Mouse (Mus musculus) Patski (cell line): ENCODE measurements around the gene Mctp2. TPM values are rescaled to one million over a fixed set of nuclear protein-coding genes. Genes with fewer than 3 reads are reported as not detected.
A peak's percentile ranks its signal among the peaks of the same experiment; 100 is the strongest.

Experiments used
- ATAC-seq: fragments of 100-300 bp; one replicate; pipeline ENCODE4 v1.8.0; 2021
- CTCF ChIA-PET: fragments of 350-600 bp; sonication (Branson Sonifier 250); formaldehyde crosslinking; loops from one replicate; lab custom pipeline; 2022; ENCODE audit warnings: inconsistent platforms; lab: Charles Lee
- POLR2A ChIA-PET: fragments of 350-600 bp; sonication (Branson Sonifier 250); formaldehyde crosslinking; loops from one replicate; lab custom pipeline; 2022; ENCODE audit warnings: antibody characterized with exemption, inconsistent platforms; lab: Charles Lee
- DNase-seq: peaks from one replicate; pipeline ENCODE4 v3.0.0-alpha.2; 2011; ENCODE audit warnings: low read depth, low spot score
- H3K27me3 ChIP-seq: fragments of 371-371 bp; one replicate; pipeline ENCODE4 v1.5.1; 2021
- CTCF ChIP-seq: fragments of 100-300 bp; IDR thresholded peaks from one replicate; pipeline ENCODE4 v1.5.1; 2021
- in situ Hi-C: fragments of 300-500 bp; cut with MboI; formaldehyde crosslinking; loops from 3 replicates; pipeline ENCODE4 v1.11.1; 2018; ENCODE audit warnings: low pct_unique_long_range_greater_than_20kb, mixed read lengths
- polyA plus RNA-seq: library from polyadenylated mRNA; unstranded; gene quantifications from one replicate; pipeline ENCODE4 v1.2.3, GENCODE M21; 2021

Mctp2 gene
- polyA plus RNA-seq, 1 experiment from 2014 or later = 1.4 TPM

DNA sequence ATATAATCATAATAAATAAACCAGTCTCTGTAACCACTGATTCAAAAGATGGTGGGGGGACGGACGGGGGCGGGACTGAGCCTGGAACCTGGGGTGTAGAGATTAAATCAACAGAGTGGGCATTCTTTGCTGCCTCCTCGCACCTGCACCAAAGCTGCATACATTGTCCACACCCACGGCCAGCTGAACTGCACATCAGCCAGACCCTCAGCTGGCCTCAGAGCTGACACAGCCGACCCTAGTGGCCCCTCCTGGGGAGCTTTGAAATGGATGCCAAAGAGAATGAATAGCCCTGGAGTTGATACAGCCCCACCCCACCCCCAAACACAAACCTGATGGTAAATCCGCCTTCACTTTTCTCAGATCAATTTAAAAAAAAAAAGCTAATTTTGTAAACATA is 76.5 kb downstream of the Mctp2 start:
- peaks cover 9% of the 10 kb centered on the region for H3K27me3 ChIP-seq
- ChIA-PET CTCF (interaction anchor here (3.0 kb wide), 1 partner anchor 10 kb away, joined by 15 read pairs; no protein-coding TSS in a partner anchor), POLR2A (no interaction called here)
- TF ChIP-seq CTCF = no peak
- DNase-seq (no peak), ATAC-seq (no peak)
- in situ Hi-C loops = no loop called here

GRCm38 (mm10) chr7:72223558-72223957 is 82.8 kb downstream of the Mctp2 start:
- H3K27me3 ChIP-seq = peaks cover 9% of the 10 kb centered on the region
- no peak for TF ChIP-seq CTCF
- ChIA-PET POLR2A (interaction anchor here (0.6 kb wide), 1 partner anchor 23 kb away, joined by 3 read pairs; no protein-coding TSS in a partner anchor), CTCF (no interaction called here)
- DNase-seq = no peak
- ATAC-seq = no peak
- in situ Hi-C loops = no loop called here

DNA sequence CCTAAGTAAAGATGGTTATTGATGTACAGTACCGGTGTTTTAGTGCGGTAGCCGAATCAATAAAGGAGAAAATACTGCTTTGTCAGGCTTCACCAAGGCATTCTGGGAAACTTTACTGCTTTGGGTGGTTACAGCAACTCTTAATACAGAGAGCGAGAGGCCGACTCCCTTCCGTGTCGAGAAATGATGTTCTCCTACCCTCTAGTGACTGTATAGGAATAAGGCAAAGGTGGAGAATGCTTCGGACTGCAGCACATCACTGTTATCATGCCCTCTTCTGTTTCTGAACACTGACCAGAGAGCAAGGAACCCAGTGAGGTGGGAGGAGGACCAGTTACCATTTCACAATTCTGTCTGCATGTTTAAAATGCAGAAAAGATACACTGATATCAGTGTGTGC is 83.9 kb downstream of the Mctp2 start:
- H3K27me3 ChIP-seq = peaks cover 9% of the 10 kb centered on the region
- ATAC-seq (no peak), DNase-seq (no peak)
- ChIA-PET CTCF (no interaction called here), POLR2A (no interaction called here)
- in situ Hi-C loops = no loop called here
- no peak for TF ChIP-seq CTCF

DNA sequence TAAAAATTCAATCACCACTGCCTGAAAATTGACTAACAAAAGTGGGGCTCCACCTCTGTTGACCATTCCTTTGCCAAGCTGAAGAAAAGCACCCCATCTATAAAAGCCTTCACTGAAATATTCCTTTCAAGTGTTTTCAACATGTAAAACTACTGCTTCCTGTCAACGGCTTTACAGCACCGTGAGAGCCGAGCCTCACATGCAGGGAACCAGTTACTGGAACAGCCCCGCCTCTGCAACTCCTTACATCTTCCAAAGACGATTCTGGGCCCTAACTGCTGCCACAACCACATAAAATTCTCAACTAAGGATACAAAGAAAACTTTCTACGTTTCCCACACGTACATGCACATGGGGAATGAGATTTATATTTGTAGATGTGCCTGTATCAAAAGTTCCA is 88.4 kb downstream of the Mctp2 start:
- no peak for TF ChIP-seq CTCF
- CTCF ChIA-PET = no interaction called here
- POLR2A ChIA-PET = no interaction called here
- peaks cover 4% of the 10 kb centered on the region for H3K27me3 ChIP-seq
- no peak for ATAC-seq
- in situ Hi-C loops = no loop called here
- DNase-seq = no peak

GRCm38 (mm10) chr7:72215563-72216215 is 90.7 kb downstream of the Mctp2 start:
- no peak for DNase-seq
- in situ Hi-C loops = no loop called here
- TF ChIP-seq CTCF = no peak
- peaks cover 4% of the 10 kb centered on the region for H3K27me3 ChIP-seq
- ATAC-seq = no peak
- ChIA-PET POLR2A (no interaction called here), CTCF (no interaction called here)

GRCm38 (mm10) chr7:72210201-72210600 is 96.2 kb downstream of the Mctp2 start:
- DNase-seq = no peak
- TF ChIP-seq CTCF = no peak
- ChIA-PET POLR2A (no interaction called here), CTCF (interaction anchor here (0.9 kb wide), 1 partner anchor 86 kb away, joined by 3 read pairs; no protein-coding TSS in a partner anchor)
- in situ Hi-C loops = no loop called here
- no peak for ATAC-seq
- H3K27me3 ChIP-seq = peaks cover under 1% of the 10 kb centered on the region

DNA sequence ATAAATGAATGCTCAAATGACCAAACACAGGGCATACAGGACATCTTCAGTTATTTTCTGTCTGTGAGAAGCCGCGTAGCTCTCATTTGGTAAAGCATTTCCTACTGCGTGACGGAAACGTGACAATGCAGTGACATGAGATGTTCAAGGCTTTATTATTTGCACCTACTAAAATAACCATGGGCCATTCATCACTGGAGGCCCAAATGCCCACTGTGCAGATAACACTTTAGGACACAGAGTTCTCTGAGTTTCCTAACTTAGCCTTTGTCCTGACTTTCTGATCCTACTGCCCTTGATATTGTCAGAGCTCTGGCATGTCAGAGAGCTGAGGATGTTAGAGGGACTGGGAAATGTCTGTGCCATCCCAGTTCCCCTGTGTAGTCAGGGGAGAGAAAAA is 97.1 kb downstream of the Mctp2 start:
- in situ Hi-C loops = no loop called here
- no peak for DNase-seq
- ChIA-PET CTCF (interaction anchor here (0.6 to 1.5 kb wide), 4 partner anchors 10 to 24 kb away, joined by 3 read pairs; no protein-coding TSS in a partner anchor), POLR2A (no interaction called here)
- TF ChIP-seq CTCF = no peak
- ATAC-seq = no peak
- no peaks in the 10 kb centered on the region for H3K27me3 ChIP-seq

- ChIA-PET POLR2A (no interaction called here), CTCF (no interaction called here)
- no peak for DNase-seq
- in situ Hi-C loops = no loop called here
- H3K27me3 ChIP-seq = no peaks in the 10 kb centered on the region
- no peak for TF ChIP-seq CTCF
- no peak for ATAC-seq
Observed at GRCm38 (mm10) chr7:72206841-72207240, 99.6 kb downstream of the Mctp2 start.

- no peak for TF ChIP-seq CTCF
- POLR2A ChIA-PET = no interaction called here
- DNase-seq (no peak), ATAC-seq (no peak)
- CTCF ChIA-PET = interaction anchor here (0.8 to 1.2 kb wide), 2 partner anchors 12 to 13 kb away, joined by 3 read pairs; no protein-coding TSS in a partner anchor
- in situ Hi-C loops = no loop called here
- no peaks in the 10 kb centered on the region for H3K27me3 ChIP-seq
Observed at GRCm38 (mm10) chr7:72195709-72196108, 110.7 kb downstream of the Mctp2 start.

DNA sequence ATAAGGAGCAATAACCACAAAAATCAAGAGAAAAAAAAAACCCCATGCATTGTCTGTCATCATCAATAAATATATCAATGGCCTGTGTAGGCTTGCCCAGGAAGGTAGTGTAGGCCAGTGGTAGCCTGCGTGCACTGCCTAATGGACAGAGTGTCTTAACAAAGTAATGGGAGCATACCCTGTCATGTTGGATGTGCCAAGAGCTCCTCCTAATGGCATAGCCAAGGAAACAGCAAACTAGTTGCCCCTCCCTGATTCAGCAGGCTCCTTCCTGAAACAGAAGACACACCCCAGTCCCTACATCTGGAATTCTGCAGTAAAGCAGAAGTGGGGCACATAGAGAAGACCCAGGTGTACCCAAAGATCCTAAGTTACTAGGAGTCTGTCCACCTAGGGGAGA is 113.1 kb downstream of the Mctp2 start:
- DNase-seq (no peak), ATAC-seq (no peak)
- ChIA-PET CTCF (no interaction called here), POLR2A (no interaction called here)
- in situ Hi-C loops = no loop called here
- H3K27me3 ChIP-seq = no peaks in the 10 kb centered on the region
- TF ChIP-seq CTCF = peak; percentile 14

- ChIA-PET POLR2A (no interaction called here), CTCF (no interaction called here)
- no peak for TF ChIP-seq CTCF
- DNase-seq (no peak), ATAC-seq (no peak)
- in situ Hi-C loops = no loop called here
- H3K27me3 ChIP-seq = no peaks in the 10 kb centered on the region
Observed at GRCm38 (mm10) chr7:72181651-72182050, 124.8 kb downstream of the Mctp2 start.
